Mouse (Mus musculus): ENCODE data around the gene Cd207.

GRCm38 (mm10) chr6:83713271-83714136 is 35.8 kb upstream of the Cd207 start:
- TF ChIP-seq POLR2A (IDR thresholded peaks at IDR 0.05; ENCODE audit: low read depth, low read length), result no peak
- no peak for TF ChIP-seq CTCF (IDR thresholded peaks at IDR 0.05; ENCODE audit: extremely low read depth, insufficient read length, insufficient replicate concordance, low read depth, low read length)

Data from small intestine, adult 2 months (tissue).